Mouse (Mus musculus) adrenal gland (tissue): Measurements from ENCODE around the gene Tmem169.
"Not testable (repeated sequence)": the region's sequence is repeated elsewhere in the genome, so short reads cannot be mapped to it uniquely, and the experiment has no call there.

Source experiments
- intact Hi-C: fragments of 180-260 bp; cut with DNase I; formaldehyde crosslinking; loops from one replicate; pipeline ENCODE4 v1.15.1; 2025
- long read RNA-seq, 2 experiments: library from polyadenylated mRNA; unstranded; transcript quantifications; one replicate each; pipeline ENCODE4 v2.0.0; 2020; ENCODE audit warnings: borderline replicate concordance in 1 of 2; ENCODE audit not compliant: insufficient replicate concordance in 1 of 2

Tmem169 gene
- long read RNA-seq, experiment 1: 0 reads
- long read RNA-seq, experiment 2, partial matches to known transcripts: 0 of 1 reads
- long read RNA-seq, experiment 2, other reads (novel, unspliced or antisense): 1 of 1 reads

DNA sequence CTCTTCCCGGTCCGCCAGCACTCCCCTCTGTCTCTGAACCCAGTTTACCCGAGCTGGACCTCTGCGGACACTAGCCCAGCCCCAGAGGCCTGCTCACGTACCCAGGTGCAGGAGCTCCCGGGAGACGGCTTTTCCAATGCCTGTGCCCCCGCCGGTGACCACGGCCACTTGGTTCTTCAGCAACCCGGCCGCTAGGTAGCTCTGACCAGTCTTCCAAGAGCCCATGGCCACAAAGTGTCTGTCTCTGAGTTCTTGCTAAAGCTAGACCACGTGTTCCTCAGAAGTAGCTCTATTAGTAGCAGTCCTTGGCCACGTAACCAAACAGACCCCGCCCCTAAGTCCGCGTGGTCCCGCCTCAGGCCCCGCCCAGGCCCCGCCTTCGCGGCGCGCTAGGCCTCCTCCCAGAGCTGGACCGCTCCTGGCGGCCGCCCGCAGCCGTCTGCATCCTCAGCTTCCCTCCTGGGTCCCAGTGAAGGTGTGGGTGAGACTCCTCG is at the start of gene Tmem169, which contains the start of gene Pecr:
TSS of gene Tmem169 (plus strand) at position 378 of the 494 bp plus-strand sequence.
TSS of gene Pecr (minus strand) at position 323 of the 494 bp plus-strand sequence.
- intact Hi-C loops: no loop called here

DNA sequence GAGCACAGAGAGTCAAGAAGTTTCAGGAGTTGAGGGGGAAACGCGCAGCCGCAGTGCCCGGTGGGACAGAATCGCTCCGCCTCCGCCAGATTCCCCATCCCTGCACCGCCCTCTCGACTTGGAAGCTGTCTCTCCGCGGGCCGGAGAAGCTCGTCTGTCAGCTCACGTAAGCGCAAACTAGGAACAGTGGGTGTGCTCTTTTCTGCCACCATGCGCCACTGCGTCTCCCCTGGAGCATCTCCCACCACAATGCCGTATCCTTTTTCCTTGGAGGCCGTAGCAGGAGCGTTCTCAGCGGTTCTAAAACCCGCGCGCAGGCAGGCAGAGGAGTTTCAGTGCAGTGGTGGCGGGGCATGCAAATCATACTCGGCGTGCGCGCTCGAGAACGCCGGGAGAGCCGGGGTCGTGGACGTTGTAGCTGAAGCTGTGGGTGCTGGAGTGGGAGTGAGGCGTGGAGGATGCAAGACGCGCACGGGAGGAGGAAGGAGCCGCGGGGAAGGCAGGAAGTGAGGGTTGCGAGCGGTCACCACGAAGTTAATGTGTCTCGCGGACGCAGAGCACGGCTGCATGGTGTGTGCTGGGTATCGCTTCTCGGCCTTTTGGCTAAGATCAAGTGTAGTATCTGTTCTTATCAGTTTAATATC is 47.7 kb upstream of the Tmem169 start:
- intact Hi-C loops: not testable (repeated sequence)

DNA sequence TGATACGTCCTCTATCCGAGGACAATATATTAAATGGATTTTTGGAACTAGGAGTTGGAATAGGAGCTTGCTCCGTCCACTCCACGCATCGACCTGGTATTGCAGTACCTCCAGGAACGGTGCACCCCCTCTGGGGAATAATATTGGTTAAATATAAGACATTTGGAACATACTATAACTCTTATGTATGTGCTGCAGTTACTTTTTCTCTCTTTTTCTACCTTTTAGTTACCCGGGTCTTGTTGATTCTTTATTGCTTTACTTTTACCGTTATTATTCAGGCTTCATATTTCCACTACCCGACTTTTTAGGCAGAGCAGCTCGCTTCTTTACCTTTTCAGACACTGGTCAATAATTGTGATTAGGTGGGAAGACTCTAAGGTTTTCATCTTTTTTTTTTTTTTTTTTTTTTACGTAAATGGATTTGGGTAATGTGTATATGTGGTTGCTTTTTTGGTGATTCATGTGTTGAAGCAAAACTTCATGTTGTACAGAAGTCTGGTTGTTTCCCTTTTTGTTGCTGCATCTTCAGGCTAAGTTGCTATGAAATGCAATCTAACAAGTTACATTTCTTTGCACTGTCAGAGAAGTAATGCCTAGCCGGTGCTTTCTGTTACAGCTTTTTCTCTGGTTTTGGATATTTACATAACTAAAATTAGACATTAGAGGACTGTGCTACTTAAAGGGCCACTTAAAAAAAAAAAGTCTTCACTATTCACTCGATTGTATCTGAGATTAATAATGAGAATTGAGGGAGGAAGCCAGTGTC is 47.0 kb upstream of the Tmem169 start:
- intact Hi-C loops: no loop called here

DNA sequence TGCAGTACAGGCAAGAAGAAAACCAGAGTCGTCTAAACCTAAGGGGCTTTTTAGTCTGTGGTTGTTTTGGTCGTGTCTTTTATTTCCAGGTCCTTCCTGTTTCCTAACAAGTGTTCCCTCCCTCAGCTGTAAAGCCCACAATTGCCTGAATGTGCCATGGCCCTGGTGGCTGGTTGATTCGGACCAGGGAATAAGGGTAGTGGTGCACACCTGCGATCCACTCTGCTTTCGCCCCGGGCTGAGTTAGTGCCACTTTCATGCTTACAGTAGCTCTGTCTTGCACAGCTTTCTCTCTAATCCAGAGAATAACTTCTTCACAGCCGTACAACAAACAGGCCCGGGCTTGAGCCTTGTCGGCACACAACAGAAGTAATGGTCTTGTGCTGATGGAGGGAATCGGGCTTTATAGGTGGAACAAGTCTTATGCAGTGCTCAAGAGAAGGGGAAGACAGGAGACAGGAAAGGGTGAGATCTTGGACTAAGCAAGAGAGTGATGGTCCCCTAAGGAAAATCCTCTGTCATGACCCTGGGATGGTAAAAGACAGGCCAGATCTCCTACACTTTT is 46.1 kb upstream of the Tmem169 start:
- intact Hi-C loops: no loop called here

DNA sequence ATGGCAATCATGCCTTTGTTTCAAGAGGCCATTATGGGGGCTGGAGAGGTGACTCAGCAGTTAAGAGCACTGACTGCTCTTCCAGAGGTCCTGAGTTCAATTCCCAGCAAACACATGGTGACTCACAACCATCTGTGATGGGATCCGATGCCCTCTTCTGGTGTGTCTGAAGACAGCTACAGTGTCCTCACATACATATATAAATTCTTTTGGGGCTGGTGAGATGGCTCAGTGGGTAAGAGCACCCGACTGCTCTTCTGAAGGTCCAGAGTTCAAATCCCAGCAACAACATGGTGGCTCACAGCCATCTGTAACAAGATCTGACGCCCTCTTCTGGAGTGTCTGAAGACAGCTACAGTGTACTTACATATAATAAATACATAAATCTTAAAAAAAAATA is 45.1 kb upstream of the Tmem169 start:
- intact Hi-C loops: not testable (repeated sequence)

DNA sequence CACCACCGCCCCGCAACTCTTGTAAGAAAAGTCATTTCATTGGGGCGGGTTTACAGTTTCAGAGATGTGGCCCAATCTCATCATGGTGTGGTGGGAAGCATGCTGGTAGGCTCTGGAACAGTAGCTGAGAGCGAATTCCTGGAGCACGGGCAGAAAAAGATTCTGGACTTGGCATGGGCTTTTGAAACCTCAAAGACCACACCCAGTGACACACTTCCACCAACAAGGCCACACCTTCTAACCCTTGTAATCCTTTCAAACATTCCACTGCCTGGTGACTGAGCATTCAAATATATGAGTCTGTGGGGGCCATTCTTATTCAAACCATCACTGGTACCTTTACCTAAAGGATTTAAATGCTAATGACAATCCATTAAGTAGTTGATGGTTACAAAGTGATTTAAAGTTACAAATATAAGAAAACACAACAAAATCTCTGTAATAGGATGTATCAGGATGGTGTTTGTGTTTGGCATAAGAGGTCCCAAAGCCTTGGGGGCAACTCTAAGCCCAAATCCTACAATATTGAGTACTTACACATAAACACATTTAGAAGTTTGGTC is 41.5 kb upstream of the Tmem169 start:
- intact Hi-C loops: no loop called here

DNA sequence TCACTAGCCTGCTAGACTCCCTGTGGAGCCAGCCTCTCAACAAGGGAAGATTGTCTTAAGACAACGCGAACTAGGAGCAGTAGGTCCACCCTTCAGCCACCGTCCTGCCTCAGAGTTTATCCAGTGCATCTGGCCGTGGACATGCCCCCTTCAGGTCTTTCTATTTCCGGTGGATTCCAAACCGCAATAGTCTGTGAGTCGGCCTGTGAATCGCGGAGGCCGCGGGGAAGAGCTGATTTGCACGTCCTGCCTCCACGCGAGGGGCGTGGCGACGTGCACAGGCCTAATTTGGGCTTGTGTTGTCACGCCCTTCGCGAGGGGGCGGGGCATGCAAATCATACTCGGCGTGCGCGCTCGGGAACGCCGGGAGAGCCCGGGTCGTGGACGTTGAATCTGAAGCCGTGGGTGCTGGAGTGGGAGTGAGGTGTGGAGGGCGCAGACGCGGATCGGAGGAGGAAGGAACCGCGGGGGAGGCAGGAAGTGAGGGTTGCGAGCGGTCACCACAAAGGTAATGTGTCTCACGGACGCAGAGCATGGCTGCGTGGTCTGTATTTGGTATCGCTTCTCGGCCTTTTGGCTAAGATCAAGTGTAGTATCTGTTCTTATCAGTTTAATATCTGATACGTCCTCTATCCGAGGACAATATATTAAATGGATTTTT is 40.4 kb upstream of the Tmem169 start:
- intact Hi-C loops: no loop called here

DNA sequence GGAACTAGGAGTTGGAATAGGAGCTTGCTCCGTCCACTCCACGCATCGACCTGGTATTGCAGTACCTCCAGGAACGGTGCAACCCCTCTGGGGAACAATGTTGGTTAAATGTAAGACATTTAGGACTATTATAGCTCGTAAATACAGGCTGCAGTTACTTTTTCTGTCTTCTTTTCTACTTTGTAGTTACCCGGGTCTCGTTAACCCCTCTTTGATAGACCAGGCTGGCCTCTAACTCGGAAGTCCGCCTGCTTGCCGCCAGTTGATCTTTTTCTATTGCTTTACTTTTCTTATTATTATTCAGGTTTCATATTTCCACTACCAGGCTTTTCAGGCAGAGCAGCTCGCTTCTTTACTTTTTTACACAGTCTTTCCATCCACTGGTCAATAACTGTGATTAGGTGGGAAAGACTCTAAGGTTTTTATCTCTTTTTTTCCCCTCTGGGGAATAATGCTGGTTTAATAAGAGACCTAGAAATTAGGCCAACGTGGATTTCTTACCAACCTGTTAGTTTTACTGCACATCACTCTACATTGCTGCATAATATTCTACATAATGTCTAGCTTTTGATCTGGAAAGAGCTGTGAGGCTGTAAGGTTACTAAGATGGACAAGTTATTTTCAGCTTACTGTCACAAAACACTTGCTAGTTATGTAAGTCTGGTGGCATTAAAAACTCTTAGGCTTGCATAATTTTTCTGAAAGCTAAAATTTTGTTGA is 39.7 kb upstream of the Tmem169 start:
- intact Hi-C loops: no loop called here

DNA sequence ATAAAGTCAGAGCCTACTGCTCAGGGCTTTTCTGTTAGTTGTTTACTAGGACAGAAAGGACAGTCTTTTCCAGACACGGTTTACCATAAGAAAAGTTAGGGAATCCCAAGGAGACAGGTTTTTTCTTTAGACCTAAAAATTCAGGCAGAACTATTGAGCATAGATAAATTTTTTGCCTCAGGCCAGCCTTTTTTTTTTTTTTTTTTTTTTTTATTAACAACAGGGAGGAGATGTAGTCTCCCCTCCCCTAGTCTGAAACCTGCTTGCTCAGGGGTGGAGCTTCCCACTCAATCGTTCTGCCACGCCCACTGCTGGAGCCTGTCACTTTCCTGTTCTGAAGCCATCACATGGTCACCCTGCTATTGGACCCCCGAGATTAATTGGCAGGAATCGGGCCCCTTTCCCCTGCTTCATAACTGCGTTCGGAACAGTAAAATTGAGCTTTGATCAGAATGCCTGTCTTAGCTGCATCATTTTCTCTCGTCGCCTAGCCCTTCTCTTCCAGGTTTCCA is 35.9 kb upstream of the Tmem169 start:
- intact Hi-C loops: not testable (repeated sequence)

DNA sequence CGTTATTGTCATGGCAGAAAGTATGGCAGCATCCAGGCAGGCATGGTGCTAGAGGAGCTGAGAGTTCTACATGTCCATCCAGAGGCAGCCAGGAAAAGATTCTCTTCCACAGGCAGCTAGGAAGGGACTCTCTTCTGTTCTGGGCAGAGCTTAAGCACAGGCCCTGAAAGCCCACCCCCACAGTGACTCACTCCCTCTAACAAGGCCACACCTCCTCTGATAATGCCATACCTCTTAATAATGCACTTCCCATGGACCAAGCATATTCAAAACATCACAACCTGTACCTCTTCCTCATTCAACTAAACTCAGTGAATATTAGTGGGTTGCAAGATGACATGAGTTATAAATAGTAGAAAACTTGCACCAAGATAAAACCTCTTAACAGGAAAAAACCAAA is 32.4 kb upstream of the Tmem169 start:
- intact Hi-C loops: no loop called here

DNA sequence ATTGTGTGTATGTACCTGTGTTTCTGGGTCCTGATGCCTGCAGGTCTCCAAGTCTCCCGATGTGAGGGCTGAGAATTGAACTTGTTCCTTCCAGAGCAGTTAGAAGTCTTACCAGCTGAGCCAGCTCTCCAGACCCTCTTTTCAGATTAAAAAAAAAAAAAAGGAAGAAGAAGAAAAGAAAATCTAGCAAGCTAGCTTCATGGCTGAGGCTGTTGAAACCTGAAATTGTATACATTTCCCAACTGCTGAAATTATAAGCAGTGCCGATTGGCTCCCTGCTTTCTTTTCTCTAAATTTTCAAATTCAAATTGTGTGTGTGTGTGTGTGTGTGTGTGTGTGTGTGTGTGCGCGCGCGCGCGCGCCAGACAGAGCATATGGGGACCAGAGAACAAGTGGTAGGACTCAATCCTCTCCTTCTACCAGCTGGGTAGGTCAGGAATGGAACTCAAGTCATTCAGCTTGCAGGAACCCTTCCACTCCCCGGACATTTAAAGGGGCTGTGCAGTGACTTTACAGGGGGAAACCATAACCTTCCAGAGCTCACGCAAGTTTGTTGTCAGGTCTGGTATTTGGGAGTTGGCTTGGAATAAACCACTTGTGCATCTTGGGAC is 30.2 kb upstream of the Tmem169 start:
- intact Hi-C loops: no loop called here

DNA sequence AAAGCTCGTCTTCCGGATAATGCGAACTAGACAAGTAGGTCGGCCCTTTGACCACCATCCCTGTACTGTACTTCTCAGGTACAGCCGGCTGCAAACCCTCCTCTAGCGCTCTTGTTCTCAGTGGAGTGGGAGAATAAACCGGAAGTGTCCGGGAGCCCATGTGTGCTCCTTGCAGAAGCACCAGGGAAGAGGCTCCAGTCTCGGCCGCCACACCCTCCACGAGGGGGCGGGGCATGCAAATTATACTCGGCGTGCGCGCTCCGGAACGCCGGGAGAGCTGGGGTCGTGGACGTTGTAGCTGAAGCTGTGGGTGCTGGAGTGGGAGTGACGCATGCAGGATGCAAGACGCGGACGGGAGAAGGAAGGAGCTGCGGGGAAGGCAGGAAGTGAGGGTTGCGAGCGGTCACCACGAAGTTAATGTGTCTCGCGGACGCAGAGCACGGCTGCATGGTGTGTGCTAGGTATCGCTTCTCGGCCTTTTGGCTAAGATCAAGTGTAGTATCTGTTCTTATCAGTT is 29.6 kb upstream of the Tmem169 start:
- intact Hi-C loops: no loop called here

DNA sequence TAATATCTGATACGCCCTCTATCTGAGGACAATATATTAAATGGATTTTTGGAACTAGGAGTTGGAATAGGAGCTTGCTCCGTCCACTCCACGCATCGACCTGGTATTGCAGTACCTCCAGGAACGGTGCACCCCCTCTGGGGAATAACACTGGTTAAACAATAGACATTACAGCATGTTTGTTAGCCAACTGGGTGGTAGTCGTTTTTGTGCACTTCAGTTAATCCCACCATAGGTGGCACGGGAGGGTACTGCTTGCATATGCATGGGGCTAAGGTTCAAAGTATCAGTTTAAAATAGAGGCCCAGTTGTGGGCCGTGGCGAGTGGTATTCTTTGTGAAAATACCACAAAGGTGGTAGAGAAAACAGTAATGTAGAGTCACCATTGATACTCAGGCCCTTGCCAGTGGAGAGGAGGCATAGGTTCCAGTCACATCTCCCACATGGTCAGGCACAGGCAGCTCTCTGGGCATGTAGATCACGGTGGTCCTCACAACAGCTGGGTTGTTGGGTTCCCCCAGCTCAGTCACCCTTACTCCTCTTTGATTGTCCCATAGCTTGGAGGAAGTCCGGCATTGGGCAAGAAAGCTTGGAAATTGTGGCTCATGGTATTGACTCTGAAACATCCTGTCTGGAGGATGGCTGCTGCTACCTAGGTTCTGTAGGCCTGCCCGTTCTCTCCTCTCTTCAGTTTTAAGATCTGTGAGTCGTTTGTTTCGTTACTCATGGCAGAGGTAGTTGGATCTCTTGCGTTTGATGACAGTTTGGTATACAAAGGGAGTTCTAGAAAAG is 28.9 kb upstream of the Tmem169 start:
- intact Hi-C loops: no loop called here

DNA sequence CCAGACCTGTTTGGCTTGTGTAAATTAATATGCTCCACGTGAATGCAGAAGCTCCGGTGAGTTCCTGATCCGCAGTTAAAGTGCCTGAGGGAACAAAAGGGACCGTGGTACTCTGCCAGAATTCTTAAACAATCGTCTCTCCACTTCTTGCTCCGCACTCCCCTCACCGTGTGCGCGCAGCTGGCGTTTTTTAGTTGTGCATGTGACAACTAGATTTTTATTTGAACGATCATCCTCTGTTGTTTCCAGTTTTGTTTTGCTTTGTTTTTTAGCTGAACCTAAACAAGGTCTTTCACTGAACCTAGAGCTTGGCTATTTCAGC is 28.4 kb upstream of the Tmem169 start:
- intact Hi-C loops: no loop called here

DNA sequence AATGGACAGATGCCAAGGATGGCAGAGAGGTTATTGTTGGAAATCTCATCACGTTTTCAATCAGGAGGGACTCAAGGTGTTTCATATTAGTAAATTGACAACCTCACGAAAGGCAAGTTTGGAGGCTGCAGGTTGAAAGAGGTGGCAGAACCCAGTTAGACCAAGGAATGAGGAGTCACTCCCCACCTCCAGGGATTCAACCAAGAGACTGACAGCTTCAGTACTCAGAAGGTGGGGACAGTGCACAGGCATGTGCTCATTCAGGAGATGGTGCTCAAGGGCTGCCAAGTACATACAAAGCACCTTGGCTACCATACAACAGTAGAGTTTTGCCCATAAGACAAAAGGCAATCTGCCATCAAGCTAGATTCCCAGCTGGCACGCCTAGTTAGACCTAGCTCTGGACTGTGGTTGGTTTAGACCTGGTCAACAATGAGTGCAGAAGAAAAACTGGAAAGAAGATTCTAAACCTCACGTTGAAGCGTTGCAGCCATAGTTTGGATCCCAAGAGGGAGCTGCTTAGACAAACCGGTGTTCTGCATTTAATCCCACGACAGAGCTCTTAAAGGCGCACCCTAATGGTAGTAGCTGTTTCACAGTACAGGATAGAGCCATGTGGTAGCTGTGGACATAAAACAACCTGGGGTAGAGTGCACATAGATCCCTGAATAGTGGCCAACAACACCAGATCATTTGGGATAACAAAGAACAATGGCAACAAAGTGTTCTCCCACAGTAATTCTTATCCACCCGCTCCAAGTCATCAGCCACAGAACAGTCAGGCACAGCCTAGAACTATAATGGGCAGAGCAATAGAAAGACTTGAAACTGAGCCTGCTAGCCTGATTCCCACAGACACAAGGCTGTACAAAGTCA is 27.6 kb upstream of the Tmem169 start:
- intact Hi-C loops: no loop called here

DNA sequence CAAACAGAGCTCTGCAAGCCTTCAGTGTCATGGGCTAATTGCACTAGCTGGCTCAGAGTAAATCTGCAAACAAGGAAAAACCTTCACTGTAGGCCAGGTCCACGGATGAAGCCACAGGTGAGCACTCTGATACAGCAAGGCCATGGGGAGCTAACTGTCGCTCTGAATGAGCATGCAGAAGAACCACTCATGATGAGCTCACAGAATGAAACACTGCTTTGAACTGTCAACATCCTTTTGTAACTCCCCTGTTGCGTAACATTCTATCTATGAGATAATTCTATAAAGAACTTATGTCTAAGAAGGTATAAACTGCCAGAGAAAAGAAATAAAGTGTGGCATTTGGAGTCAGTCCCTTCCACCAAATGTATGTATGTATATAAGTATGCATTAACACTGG is 21.1 kb upstream of the Tmem169 start:
- intact Hi-C loops: no loop called here

DNA sequence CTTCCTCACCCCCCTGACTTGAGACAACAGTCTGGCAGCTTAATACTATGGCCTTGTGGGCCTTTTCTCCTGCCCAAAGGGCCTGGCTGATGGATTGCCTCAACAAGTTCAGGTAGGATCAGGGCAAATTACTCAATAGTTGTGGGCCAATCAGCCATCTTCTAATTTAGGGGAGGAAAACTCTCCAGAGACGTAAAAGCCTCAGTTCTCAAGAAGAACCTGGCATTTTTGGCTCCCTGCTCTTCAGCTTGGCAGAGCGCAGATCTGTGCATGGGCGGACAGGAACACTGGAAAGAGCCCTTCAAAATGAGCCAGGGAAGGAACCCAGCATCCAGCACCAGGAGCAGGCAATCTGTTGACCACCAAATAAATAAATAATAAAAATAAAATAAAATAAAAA is 6.1 kb upstream of the Tmem169 start:
- intact Hi-C loops: no loop called here

DNA sequence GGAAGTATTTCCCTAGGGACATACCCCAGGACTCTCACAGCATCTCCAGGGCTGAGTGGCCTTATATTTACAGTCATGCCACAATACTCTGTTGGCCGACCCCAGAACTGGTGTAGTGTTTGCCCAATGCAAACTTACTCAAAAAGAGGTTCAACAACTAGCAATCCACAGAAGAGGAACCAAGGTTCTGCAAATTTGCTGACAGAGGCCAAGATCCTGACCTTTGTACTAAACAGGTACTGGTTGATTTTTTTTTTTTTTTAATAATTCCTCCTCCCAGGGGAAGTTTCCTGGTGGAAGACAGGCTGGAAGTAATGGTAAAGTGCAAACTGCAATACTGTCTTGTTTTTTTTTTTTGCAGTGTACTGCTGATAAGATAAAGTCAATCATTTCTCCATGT is 1.6 kb upstream of the Tmem169 start:
- intact Hi-C loops: no loop called here
